Mouse (Mus musculus): ENCODE results near the gene Hcfc2. TPM values are rescaled to one million over a fixed set of nuclear protein-coding genes. Genes with fewer than 3 reads are reported as not detected.

Hcfc2 gene
- polyA plus RNA-seq (2012; rRNA removed): 4.3 and 5.3 TPM in 2 replicates

GRCm38 (mm10) chr10:82695956-82696355, at the start of gene Hcfc2:
Gene Hcfc2 (plus strand): TSS chr10:82696160.

DNA sequence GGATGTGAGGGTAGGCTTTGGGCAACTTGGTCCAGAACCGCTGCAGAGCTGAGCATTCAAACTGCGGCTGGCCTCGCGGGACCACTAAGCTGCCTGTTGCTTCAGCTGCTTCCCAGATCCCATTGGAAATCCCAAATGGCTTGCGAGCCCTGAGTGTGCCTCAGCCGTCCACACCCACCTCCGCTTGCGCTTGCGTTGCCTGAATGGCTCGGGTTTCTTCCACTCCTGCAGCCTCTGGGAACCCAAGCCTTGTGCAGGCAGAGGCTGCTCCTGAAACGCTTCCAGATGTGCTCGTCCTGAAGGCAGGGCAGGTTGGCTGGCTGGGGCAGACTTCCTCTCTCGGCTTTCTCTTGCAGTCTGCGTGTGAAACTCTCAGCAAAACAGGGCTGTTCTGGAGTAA, 5.5 kb upstream of the Hcfc2 start, which contains the start of gene Glt8d2:
Gene Glt8d2, minus strand, starts transcription at position 157 of the 400 bp plus-strand sequence.

DNA sequence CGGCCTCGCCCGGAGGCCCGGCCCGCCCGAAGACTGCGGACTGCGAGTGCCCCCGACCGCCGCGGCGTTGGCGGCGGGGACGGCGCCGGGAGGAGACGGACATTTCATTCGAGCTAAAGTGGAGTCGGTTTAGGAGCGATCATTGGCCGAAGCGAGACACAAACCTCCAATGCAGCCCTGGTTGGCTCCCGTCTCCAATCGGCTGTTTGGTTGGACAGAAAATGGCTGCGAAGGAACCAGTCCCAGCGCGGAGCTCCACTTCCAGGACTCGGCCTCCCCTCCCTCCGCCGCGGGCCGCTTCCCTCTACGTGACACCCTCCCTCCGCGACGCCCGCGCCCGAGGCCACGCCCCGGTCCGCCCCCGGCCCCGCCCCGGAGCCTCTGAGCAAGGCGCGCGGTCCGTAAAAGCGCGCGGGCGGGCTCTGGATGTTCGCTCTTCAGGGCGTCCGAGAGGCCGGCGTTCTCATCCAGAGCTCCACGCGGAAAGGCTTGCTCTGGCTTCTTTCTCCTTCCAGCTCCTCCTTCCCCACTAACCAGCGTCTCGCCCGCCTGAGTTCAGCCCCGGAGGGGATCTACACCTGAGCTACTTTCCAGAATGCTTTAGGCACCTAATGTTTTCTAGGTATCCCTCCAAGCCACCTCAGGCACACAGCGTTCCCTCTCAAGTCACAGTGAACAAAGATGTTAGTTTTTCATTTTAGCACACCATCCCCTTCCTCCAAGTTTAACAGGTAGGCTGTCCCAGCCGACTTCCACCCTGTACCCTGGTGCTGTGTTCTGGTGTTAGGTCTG, 68.1 kb downstream of the Hcfc2 start, which contains the start of gene Nfyb:
Gene Nfyb, minus strand, starts transcription at position 305 of the 792 bp plus-strand sequence.

Other genes starting within 250 kb of the Hcfc2 start
- gene Gm1553, start 203.5 kb upstream of the Hcfc2 start, polyA plus RNA-seq (2012; rRNA removed): not detected in 2 replicates
- 48.9 and 52.9 TPM in 2 replicates for gene 1190007I07Rik, start 72.9 kb upstream of the Hcfc2 start, polyA plus RNA-seq (2012; rRNA removed)
- 17.1 and 19.1 TPM in 2 replicates for gene Tdg, start 66.3 kb upstream of the Hcfc2 start, polyA plus RNA-seq (2012; rRNA removed)
- 0.99 and 1.2 TPM in 2 replicates for gene Glt8d2, start 5.5 kb upstream of the Hcfc2 start, polyA plus RNA-seq (2012; rRNA removed)
- 8.1 and 9.9 TPM in 2 replicates for gene Nfyb, start 68.0 kb downstream of the Hcfc2 start, polyA plus RNA-seq (2012; rRNA removed)
- 60.3 and 60.8 TPM in 2 replicates for gene Txnrd1, start 137.8 kb downstream of the Hcfc2 start, polyA plus RNA-seq (2012; rRNA removed)
- 0.28 and 0.64 TPM in 2 replicates for gene Eid3, start 170.5 kb downstream of the Hcfc2 start, polyA plus RNA-seq (2012; rRNA removed)

All from colon, adult 2 months (tissue).